Mouse (Mus musculus) MEL (cell line): Measurements from ENCODE around the gene Crhbp.

Experiments
- CTCF ChIP-seq, 3 experiments: IDR thresholded peaks in 2 of 3; conservative IDR thresholded peaks in 1 of 3; 2 replicates each; pipeline ENCODE4 v1.5.1; 2011 to 2012; ENCODE audit warnings: low read length in 3 of 3, low read depth in 2 of 3, mild to moderate bottlenecking in 2 of 3, improper control_type of control experiment in 1 of 3, inconsistent platforms in 1 of 3, mixed read lengths in 1 of 3, moderate library complexity in 1 of 3; ENCODE audit not compliant: control insufficient read depth in 1 of 3, insufficient read depth in 1 of 3, poor library complexity in 1 of 3, severe bottlenecking in 1 of 3
- MAX ChIP-seq: IDR thresholded peaks from 2 replicates; pipeline ENCODE4 v1.6.1; 2011; ENCODE audit warnings: low read length, improper control_type of control experiment

GRCm38 (mm10) chr13:95431760-95432159 is 13.0 kb downstream of the Crhbp start:
- no peak for TF ChIP-seq MAX
- TF ChIP-seq CTCF (IDR thresholded peaks at IDR 0.05 in 2 of 3, conservative IDR thresholded peaks at IDR 0.05 in 1 of 3; ENCODE audit: control insufficient read depth in 1 of 3, insufficient read depth in 1 of 3, low read depth in 2 of 3, low read length in 3 of 3, poor library complexity in 1 of 3, severe bottlenecking in 1 of 3) = no peak
